Mouse (Mus musculus) CH12.LX (cell line): ENCODE data around the gene Cdh10. TPM values are rescaled to one million over a fixed set of nuclear protein-coding genes. Genes with fewer than 3 reads are reported as not detected.

Experiments used
- DNase-seq: peaks from one replicate; pipeline ENCODE4 v3.0.0-alpha.2; 2013; ENCODE audit errors: extremely low read depth
- H3K27ac ChIP-seq: 2 replicates; pipeline ENCODE4 v1.5.1; 2012; ENCODE audit warnings: low read depth, mild to moderate bottlenecking, control low read depth, moderate library complexity; ENCODE audit not compliant: insufficient read depth
- H3K27me3 ChIP-seq: replicated peaks from 2 replicates; pipeline ENCODE3; 2012; ENCODE audit warnings: inconsistent platforms
- H3K36me3 ChIP-seq, 2 experiments: replicated peaks in 1 of 2; 2 replicates each; pipeline versions ENCODE3 to v1.6.1; 2012; ENCODE audit warnings: inconsistent platforms in 1 of 2, low read length in 1 of 2, mild to moderate bottlenecking in 1 of 2, mixed read lengths in 1 of 2, moderate library complexity in 1 of 2; ENCODE audit not compliant: control insufficient read depth in 1 of 2, insufficient read depth in 1 of 2
- H3K4me1 ChIP-seq, 2 experiments: 2 replicates each; pipeline ENCODE4 v1.6.1; 2012; ENCODE audit warnings: inconsistent platforms in 1 of 2, moderate library complexity in 1 of 2; ENCODE audit not compliant: insufficient read depth in 2 of 2, control insufficient read depth in 1 of 2
- H3K4me2 ChIP-seq: 2 replicates; pipeline ENCODE4 v1.6.1; 2012; ENCODE audit warnings: low read depth, mild to moderate bottlenecking, control low read depth; ENCODE audit not compliant: poor library complexity, insufficient read depth, severe bottlenecking
- H3K4me3 ChIP-seq, 3 experiments: fragments of 150-350 bp in 1 of 3; sonication (generic) in 1 of 3; replicated peaks in 1 of 3; 2 replicates each; pipeline versions ENCODE3 to v1.5.1; 2011 to 2012; ENCODE audit warnings: low read depth in 2 of 3, low read length in 2 of 3, mild to moderate bottlenecking in 2 of 3, moderate library complexity in 2 of 3, control low read depth in 1 of 3, improper control_type of control experiment in 1 of 3, inconsistent platforms in 1 of 3, mixed read lengths in 1 of 3; ENCODE audit not compliant: poor library complexity in 1 of 3
- H3K79me2 ChIP-seq: replicated peaks from 2 replicates; pipeline ENCODE4 v1.6.1; 2012; ENCODE audit warnings: mild to moderate bottlenecking, moderate library complexity; ENCODE audit not compliant: control insufficient read depth, poor library complexity, insufficient read depth, severe bottlenecking; ENCODE audit errors: extremely low read depth
- H3K9ac ChIP-seq: 2 replicates; pipeline ENCODE4 v1.6.1; 2012; ENCODE audit warnings: low read depth, mild to moderate bottlenecking, control low read depth, moderate library complexity; ENCODE audit not compliant: insufficient read depth
- H3K9me3 ChIP-seq: replicated peaks from 2 replicates; pipeline ENCODE3; 2012; ENCODE audit warnings: low read length, inconsistent platforms, mixed read lengths
- CHD1 ChIP-seq: IDR thresholded peaks from 2 replicates; pipeline ENCODE4 v1.6.1; 2012; ENCODE audit warnings: low read depth, low read length, improper control_type of control experiment, inconsistent platforms
- CTCF ChIP-seq, 2 experiments: IDR thresholded peaks in 1 of 2; conservative IDR thresholded peaks in 1 of 2; 2 replicates each; pipeline ENCODE4 v1.5.1; 2011 to 2012; ENCODE audit warnings: low read depth in 2 of 2, low read length in 2 of 2, improper control_type of control experiment in 1 of 2, inconsistent platforms in 1 of 2, mild to moderate bottlenecking in 1 of 2, moderate library complexity in 1 of 2
- GABPA ChIP-seq: IDR thresholded peaks from 2 replicates; pipeline ENCODE4 v1.6.1; 2012; ENCODE audit warnings: low read depth, low read length, improper control_type of control experiment, inconsistent platforms; ENCODE audit not compliant: insufficient replicate concordance
- HCFC1 ChIP-seq: IDR thresholded peaks from 2 replicates; pipeline ENCODE4 v1.6.1; 2012; ENCODE audit warnings: low read depth, mild to moderate bottlenecking, inconsistent platforms, low read length, improper control_type of control experiment
- IRF4 ChIP-seq: IDR thresholded peaks from 2 replicates; pipeline ENCODE4 v1.6.1; 2014; ENCODE audit warnings: low read depth, mild to moderate bottlenecking, inconsistent platforms, low read length, improper control_type of control experiment
- JUND ChIP-seq: conservative IDR thresholded peaks from 2 replicates; pipeline ENCODE4 v1.6.1; 2011; ENCODE audit warnings: low read depth, low read length, improper control_type of control experiment
- MEF2A ChIP-seq: IDR thresholded peaks from 2 replicates; pipeline ENCODE4 v1.6.1; 2014; ENCODE audit warnings: low read depth, mild to moderate bottlenecking, inconsistent platforms, low read length, improper control_type of control experiment, borderline replicate concordance
- SIN3A ChIP-seq: IDR thresholded peaks from 2 replicates; pipeline ENCODE4 v1.6.1; 2012; ENCODE audit warnings: low read length, improper control_type of control experiment, inconsistent platforms
- ZKSCAN1 ChIP-seq: IDR thresholded peaks from 2 replicates; pipeline ENCODE4 v1.6.1; 2012; ENCODE audit warnings: low read depth, inconsistent platforms, low read length, improper control_type of control experiment, borderline replicate concordance
- ZMIZ1 ChIP-seq: IDR thresholded peaks from 2 replicates; pipeline ENCODE4 v1.6.1; 2012; ENCODE audit warnings: low read depth, mild to moderate bottlenecking, inconsistent platforms, low read length, improper control_type of control experiment
- dilution Hi-C: fragments of 300-500 bp; cut with MboI; formaldehyde crosslinking; loops from 2 replicates; pipeline ENCODE4 v1.14.3; 2020; ENCODE audit warnings: low sequenced_read_pairs; ENCODE audit not compliant: extremely low pct_unique_long_range_greater_than_20kb, extremely low pct_ligation_motif_present
- in situ Hi-C: fragments of 300-500 bp; cut with MboI; formaldehyde crosslinking; loops from 3 replicates; pipeline ENCODE4 v1.14.3; 2019; ENCODE audit warnings: low sequenced_read_pairs, low pct_ligation_motif_present, low pct_unique_long_range_greater_than_20kb, mixed read lengths
- polyA plus RNA-seq: library from polyadenylated mRNA; unstranded; fragments of >175 nt; gene quantifications from 2 replicates; pipeline ENCODE4 v1.2.1, GENCODE M21; 2012; ENCODE audit warnings: low read depth; ENCODE audit not compliant: insufficient read length
- total RNA-seq, 2 experiments: library from RNA; depleted of rRNA; stranded (reverse); fragments of 300-350 nt in 1 of 2; fragments of >200 nt in 1 of 2; gene quantifications; 2 replicates each; pipeline ENCODE4 v1.2.3; 2012 to 2014

Cdh10 gene
- not detected in 2 replicates for total RNA-seq (2012; rRNA removed)
- total RNA-seq (2014; rRNA removed) = not detected in 2 replicates
- not detected in 2 replicates for polyA plus RNA-seq

DNA sequence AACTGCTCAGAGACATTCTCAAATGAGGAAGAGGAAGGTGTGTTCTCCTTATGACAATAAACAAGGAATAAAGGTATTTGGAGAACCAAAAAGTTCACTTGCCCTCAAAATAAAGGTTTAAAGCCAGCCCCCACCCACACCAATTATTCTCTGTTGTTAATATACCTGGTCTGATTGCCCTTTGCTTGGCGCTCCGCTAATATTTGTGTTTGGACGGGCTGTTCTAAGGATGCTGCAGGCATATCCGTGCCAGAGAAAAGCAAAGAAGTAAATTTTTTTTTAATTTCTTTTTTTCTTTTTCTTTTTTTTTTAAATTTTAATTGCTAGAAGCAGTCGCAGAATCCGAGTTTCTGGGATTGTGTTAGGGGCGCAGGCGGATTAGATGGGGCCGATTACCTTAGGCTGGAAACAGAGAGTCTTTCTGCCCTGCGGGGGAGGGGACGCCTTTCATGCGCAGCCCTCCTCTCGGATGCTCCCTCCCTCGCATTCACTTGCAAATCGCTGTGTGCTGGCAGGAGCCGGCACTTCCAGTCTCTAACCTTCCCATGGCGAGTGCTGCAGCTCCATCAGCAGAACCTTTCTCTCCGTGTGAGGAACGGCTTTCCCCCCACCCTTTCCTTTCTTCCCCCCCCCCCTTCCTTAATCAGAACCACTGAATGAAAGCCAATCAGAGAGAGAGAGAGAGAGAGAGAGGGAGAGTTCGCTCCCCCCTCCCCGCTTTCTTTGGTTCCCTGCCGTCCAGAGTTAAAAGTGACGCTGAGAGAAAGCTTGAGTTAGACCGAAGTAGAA is at the start of gene Cdh10:
TSS of gene Cdh10 (plus strand) at position 763 of the 789 bp plus-strand sequence.
- in situ Hi-C loops = no loop called here
- H3K36me3 ChIP-seq = no peaks in the 10 kb centered on the region
- H3K9ac ChIP-seq = no peak within 1 kb of the TSS
- H3K9me3 ChIP-seq = peaks cover 45% of the 10 kb centered on the region
- H3K4me1 ChIP-seq = no peaks in the 10 kb centered on the region
- H3K27me3 ChIP-seq = no peaks in the 10 kb centered on the region
- H3K4me3 ChIP-seq = no peak within 1 kb of the TSS
- no peak for DNase-seq
- dilution Hi-C loops = no loop called here
- no peaks in the 10 kb centered on the region for H3K79me2 ChIP-seq
- no peak within 1 kb of the TSS for H3K27ac ChIP-seq
- no peak within 1 kb of the TSS for H3K4me2 ChIP-seq
- TF ChIP-seq JUND (no peak), CHD1 (no peak), CTCF (conservative IDR thresholded peaks at IDR 0.05 in 1 of 2, IDR thresholded peaks at IDR 0.05 in 1 of 2; ENCODE audit: low read depth in 2 of 2, low read length in 2 of 2) (no peak), ZMIZ1 (no peak), GABPA (no peak), ZKSCAN1 (no peak), MEF2A (no peak)

DNA sequence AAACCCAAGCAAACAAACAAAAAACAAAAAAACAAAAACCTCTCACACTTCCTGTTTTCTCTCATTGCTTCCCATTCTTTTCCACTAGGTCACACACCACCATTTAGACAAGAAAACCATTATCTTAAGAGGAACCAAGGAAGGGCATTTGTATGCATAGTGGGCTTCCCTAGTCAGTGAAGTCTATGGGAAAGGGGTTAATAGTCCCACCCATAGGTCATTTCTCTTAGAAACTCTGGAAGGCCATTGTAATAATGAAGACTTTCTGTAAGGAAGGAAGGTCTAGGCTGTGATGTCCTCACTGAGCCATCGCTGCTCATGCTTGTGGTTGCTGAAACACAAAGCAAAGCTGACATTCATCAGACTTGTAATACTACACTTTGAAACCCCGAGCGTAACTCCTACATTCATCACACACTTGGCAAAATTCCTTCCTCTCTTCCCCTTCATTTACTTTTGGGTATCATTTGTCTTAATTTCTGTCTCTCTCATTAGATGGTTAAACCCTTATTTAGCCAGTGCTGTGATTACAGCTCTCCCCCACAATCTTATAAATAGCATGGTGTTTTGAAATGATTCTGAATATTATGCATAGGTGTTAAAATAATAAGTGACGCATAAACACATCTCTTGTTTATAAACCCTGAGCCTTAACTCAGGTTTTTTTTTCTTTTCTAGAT is 9.5 kb upstream of the Cdh10 start:
- in situ Hi-C loops = no loop called here
- H3K9me3 ChIP-seq = peaks cover 47% of the 10 kb centered on the region
- no peak overlapping the region for H3K4me3 ChIP-seq

DNA sequence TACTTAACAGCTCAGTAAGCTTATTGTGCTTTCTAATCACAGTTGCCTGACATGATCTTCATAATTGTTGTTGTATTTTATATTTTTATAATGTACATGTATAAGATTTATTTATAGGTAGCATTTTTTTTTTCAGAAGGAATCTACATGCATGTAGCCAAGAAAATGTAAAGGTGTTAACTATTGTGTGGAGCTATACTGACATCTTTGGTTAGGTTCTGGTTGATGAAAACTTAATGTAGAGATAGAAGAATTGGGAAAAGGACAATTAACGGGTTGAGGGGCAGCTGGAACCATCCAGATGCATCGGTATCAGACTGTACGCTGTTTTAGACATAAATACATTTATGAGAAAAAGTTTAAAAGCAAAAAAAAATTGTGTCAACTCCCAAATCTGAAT is 1.0 kb upstream of the Cdh10 start:
- H3K4me3 ChIP-seq = no peak overlapping the region

More for the DNA sequence above, 9.5 kb upstream of the Cdh10 start:
- TF ChIP-seq JUND = no peak
- Histone ChIP-seq H3K9ac (no peak overlapping the region), H3K27ac (no peak overlapping the region), H3K4me2 (no peak overlapping the region), H3K27me3 (no peaks in the 10 kb centered on the region), H3K79me2 (no peaks in the 10 kb centered on the region), H3K36me3 (no peaks in the 10 kb centered on the region), H3K4me1 (no peaks in the 10 kb centered on the region)
- dilution Hi-C loops = no loop called here
- DNase-seq = no peak

More for the DNA sequence above, 1.0 kb upstream of the Cdh10 start:
- DNase-seq = no peak
- Histone ChIP-seq H3K79me2 (no peaks in the 10 kb centered on the region), H3K4me2 (no peak overlapping the region), H3K27me3 (no peaks in the 10 kb centered on the region), H3K27ac (no peak overlapping the region), H3K9ac (no peak overlapping the region), H3K9me3 (peaks cover 43% of the 10 kb centered on the region), H3K4me1 (no peaks in the 10 kb centered on the region), H3K36me3 (no peaks in the 10 kb centered on the region)
- dilution Hi-C loops = no loop called here
- in situ Hi-C loops = no loop called here
- no peak for TF ChIP-seq IRF4
- no peak for TF ChIP-seq HCFC1
- TF ChIP-seq SIN3A = no peak
